Mouse (Mus musculus): ENCODE measurements at regions not wholly inside any gene's neighbourhood (a gene's known extent, or its start where the extent isn't known, plus 50 kb on each side); places are given as distances from the start of the nearest gene placed in this dataset.

- DNase-seq (ENCODE audit: low spot score) (no peak), ATAC-seq (ENCODE audit: low FRiP score, low read depth) (no peak)
- no peak overlapping the region for H3K9ac ChIP-seq (ENCODE audit: low read depth, low read length, severe bottlenecking)
- 42% methylated on average over 7 of the region's 7 CpGs for WGBS
- H3K36me3 ChIP-seq (ENCODE audit: control insufficient read depth, insufficient read depth, low read length) = no peaks in the 10 kb centered on the region
- H3K4me1 ChIP-seq (ENCODE audit: control insufficient read depth, insufficient read depth, low read length) = peaks cover 3% of the 10 kb centered on the region; the same call in 1 of the 2 replicates
- no peak for TF ChIP-seq POLR2A (IDR thresholded peaks at IDR 0.05; ENCODE audit: borderline replicate concordance, extremely low read depth, insufficient read depth, insufficient read length)
- H3K4me2 ChIP-seq (replicated peaks; ENCODE audit: low read depth, low read length, severe bottlenecking) = no peak overlapping the region
- H3K27me3 ChIP-seq (ENCODE audit: control insufficient read depth, insufficient read depth, low read length) = no peaks in the 10 kb centered on the region
- H3K4me3 ChIP-seq (replicated peaks; ENCODE audit: low read length) = no peak overlapping the region
- H3K9me3 ChIP-seq (ENCODE audit: control insufficient read depth, low read length) = no peaks in the 10 kb centered on the region
- H3K27ac ChIP-seq (replicated peaks; ENCODE audit: low read depth, low read length) = no peak overlapping the region
These were observed 90.2 kb downstream of the Sec23ip start for GRCm38 (mm10) chr7:128834894-128835293.

DNA sequence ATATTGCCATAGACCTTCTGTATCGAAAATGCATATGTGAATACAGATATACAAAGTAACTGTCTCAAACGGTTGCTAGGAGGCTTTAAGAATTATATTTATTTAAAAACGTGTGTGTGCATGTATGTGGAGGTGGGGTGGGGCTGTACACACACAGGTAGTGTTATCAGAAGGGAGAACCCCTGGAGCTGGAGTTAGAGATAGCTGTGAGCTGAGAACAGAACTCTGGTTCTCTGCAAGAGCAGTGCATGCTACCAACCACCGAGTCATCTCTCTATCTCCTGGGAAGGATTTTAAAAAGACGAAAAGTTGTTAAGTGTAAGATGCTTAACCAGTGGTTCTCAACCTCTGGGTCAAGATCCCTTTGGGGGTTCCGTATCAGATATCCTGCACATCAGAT is 91.7 kb downstream of the Sec23ip start:
- DNase-seq (ENCODE audit: low spot score) (no peak), ATAC-seq (ENCODE audit: low FRiP score, low read depth) (no peak)
- no peaks in the 10 kb centered on the region for H3K36me3 ChIP-seq (ENCODE audit: control insufficient read depth, insufficient read depth, low read length)
- H3K4me2 ChIP-seq (replicated peaks; ENCODE audit: low read depth, low read length, severe bottlenecking) = no peak overlapping the region
- TF ChIP-seq POLR2A (IDR thresholded peaks at IDR 0.05; ENCODE audit: borderline replicate concordance, extremely low read depth, insufficient read depth, insufficient read length) = no peak
- H3K27ac ChIP-seq (replicated peaks; ENCODE audit: low read depth, low read length) = no peak overlapping the region
- H3K4me1 ChIP-seq (ENCODE audit: control insufficient read depth, insufficient read depth, low read length) = peaks cover 3% of the 10 kb centered on the region; the same call in 1 of the 2 replicates
- H3K9ac ChIP-seq (ENCODE audit: low read depth, low read length, severe bottlenecking) = no peak overlapping the region
- H3K4me3 ChIP-seq (replicated peaks; ENCODE audit: low read length) = no peak overlapping the region
- WGBS = 77% methylated on average over 6 of the region's 6 CpGs
- H3K9me3 ChIP-seq (ENCODE audit: control insufficient read depth, low read length) = no peaks in the 10 kb centered on the region
- H3K27me3 ChIP-seq (ENCODE audit: control insufficient read depth, insufficient read depth, low read length) = no peaks in the 10 kb centered on the region

DNA sequence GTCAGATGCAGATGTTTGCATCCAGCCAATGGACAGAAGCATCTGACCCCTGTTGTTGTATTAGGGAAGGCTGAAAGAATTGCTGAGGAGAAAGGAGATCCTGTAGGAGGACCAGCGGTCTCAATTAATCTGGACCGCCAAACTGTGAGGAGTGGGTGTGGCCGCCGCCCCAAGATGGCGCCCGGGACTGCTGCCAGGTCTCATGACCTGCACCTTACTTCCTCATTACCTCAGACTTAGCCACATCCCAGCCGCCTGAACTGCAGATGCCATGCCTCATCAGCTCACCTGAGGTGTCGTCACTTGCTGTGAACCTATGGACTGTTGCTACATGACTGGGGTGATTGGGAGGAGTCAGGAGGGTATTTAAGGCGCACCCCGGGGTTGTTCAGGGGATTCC is 97.8 kb downstream of the Sec23ip start:
- Histone ChIP-seq H3K27me3 (ENCODE audit: control insufficient read depth, insufficient read depth, low read length) (no peaks in the 10 kb centered on the region), H3K36me3 (ENCODE audit: control insufficient read depth, insufficient read depth, low read length) (no peaks in the 10 kb centered on the region), H3K4me1 (ENCODE audit: control insufficient read depth, insufficient read depth, low read length) (no peaks in the 10 kb centered on the region), H3K4me3 (replicated peaks; ENCODE audit: low read length) (no peak overlapping the region), H3K9ac (ENCODE audit: low read depth, low read length, severe bottlenecking) (no peak overlapping the region), H3K9me3 (ENCODE audit: control insufficient read depth, low read length) (no peaks in the 10 kb centered on the region), H3K4me2 (replicated peaks; ENCODE audit: low read depth, low read length, severe bottlenecking) (no peak overlapping the region), H3K27ac (replicated peaks; ENCODE audit: low read depth, low read length) (no peak overlapping the region)
- DNase-seq (ENCODE audit: low spot score) (no peak), ATAC-seq (ENCODE audit: low FRiP score, low read depth) (no peak)
- WGBS = 90% methylated on average over 10 of the region's 10 CpGs
- no peak for TF ChIP-seq POLR2A (IDR thresholded peaks at IDR 0.05; ENCODE audit: borderline replicate concordance, extremely low read depth, insufficient read depth, insufficient read length)

GRCm38 (mm10) chr7:128843576-128843975 is 98.8 kb downstream of the Sec23ip start:
- Histone ChIP-seq H3K27me3 (ENCODE audit: control insufficient read depth, insufficient read depth, low read length) (no peaks in the 10 kb centered on the region), H3K36me3 (ENCODE audit: control insufficient read depth, insufficient read depth, low read length) (no peaks in the 10 kb centered on the region), H3K4me3 (replicated peaks; ENCODE audit: low read length) (no peak overlapping the region), H3K4me1 (ENCODE audit: control insufficient read depth, insufficient read depth, low read length) (no peaks in the 10 kb centered on the region), H3K4me2 (replicated peaks; ENCODE audit: low read depth, low read length, severe bottlenecking) (no peak overlapping the region), H3K9ac (ENCODE audit: low read depth, low read length, severe bottlenecking) (no peak overlapping the region), H3K9me3 (ENCODE audit: control insufficient read depth, low read length) (no peaks in the 10 kb centered on the region), H3K27ac (replicated peaks; ENCODE audit: low read depth, low read length) (no peak overlapping the region)
- DNase-seq (ENCODE audit: low spot score) (no peak), ATAC-seq (ENCODE audit: low FRiP score, low read depth) (no peak)
- 88% methylated on average over 9 of the region's 9 CpGs for WGBS
- TF ChIP-seq POLR2A (IDR thresholded peaks at IDR 0.05; ENCODE audit: borderline replicate concordance, extremely low read depth, insufficient read depth, insufficient read length) = no peak

DNA sequence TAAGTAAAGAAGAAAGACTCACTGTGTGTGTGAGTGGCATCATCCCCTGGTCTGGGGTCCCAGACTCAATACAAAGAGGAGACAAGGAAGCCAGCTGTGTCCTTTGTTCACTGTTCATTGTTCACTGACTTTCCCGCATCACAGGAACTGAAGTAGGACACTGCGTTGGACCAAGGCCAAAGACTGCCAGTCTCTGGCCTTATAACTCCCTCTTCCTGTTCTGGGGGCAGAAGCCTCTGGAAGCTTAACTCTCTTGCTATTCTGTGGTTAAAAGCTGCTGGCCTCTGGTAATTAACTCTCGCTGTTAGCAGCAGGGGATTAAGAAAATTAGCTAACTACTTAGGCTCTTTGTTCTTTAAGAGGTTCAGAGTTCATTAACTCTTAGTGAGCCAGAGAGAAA is 104.5 kb downstream of the Sec23ip start:
- Histone ChIP-seq H3K4me1 (ENCODE audit: control insufficient read depth, insufficient read depth, low read length) (no peaks in the 10 kb centered on the region), H3K27ac (replicated peaks; ENCODE audit: low read depth, low read length) (no peak overlapping the region), H3K9me3 (ENCODE audit: control insufficient read depth, low read length) (no peaks in the 10 kb centered on the region), H3K36me3 (ENCODE audit: control insufficient read depth, insufficient read depth, low read length) (no peaks in the 10 kb centered on the region), H3K4me2 (replicated peaks; ENCODE audit: low read depth, low read length, severe bottlenecking) (no peak overlapping the region), H3K27me3 (ENCODE audit: control insufficient read depth, insufficient read depth, low read length) (no peaks in the 10 kb centered on the region), H3K4me3 (replicated peaks; ENCODE audit: low read length) (no peak overlapping the region), H3K9ac (ENCODE audit: low read depth, low read length, severe bottlenecking) (no peak overlapping the region)
- TF ChIP-seq POLR2A (IDR thresholded peaks at IDR 0.05; ENCODE audit: borderline replicate concordance, extremely low read depth, insufficient read depth, insufficient read length) = no peak
- WGBS = 32% methylated on average over 3 of the region's 3 CpGs
- ATAC-seq (ENCODE audit: low FRiP score, low read depth) (no peak), DNase-seq (ENCODE audit: low spot score) (no peak)

DNA sequence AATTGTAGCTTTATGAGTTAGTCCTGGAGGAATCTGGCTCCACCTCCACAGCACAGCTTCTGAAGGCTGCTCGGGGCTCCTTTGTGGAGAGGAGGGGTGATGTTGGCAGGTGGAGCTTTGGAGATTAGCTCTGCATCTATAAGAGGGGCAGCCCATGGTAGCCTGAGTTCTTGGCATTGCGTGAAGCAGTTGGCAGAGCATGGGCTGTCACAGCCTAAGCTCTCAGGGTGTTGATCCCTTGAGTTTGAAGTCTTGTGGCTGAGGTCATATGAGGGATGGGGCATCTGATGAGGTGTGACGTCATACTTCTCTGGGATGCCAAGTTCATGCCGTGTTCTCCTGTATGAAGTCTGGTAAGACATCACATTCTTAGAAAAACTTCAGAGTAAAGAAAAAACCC is 109.5 kb downstream of the Sec23ip start:
- DNase-seq (ENCODE audit: low spot score) (no peak), ATAC-seq (ENCODE audit: low FRiP score, low read depth) (no peak)
- no peak for TF ChIP-seq POLR2A (IDR thresholded peaks at IDR 0.05; ENCODE audit: borderline replicate concordance, extremely low read depth, insufficient read depth, insufficient read length)
- Histone ChIP-seq H3K27me3 (ENCODE audit: control insufficient read depth, insufficient read depth, low read length) (no peaks in the 10 kb centered on the region), H3K4me3 (replicated peaks; ENCODE audit: low read length) (no peak overlapping the region), H3K9me3 (ENCODE audit: control insufficient read depth, low read length) (no peaks in the 10 kb centered on the region), H3K4me2 (replicated peaks; ENCODE audit: low read depth, low read length, severe bottlenecking) (no peak overlapping the region), H3K36me3 (ENCODE audit: control insufficient read depth, insufficient read depth, low read length) (no peaks in the 10 kb centered on the region), H3K27ac (replicated peaks; ENCODE audit: low read depth, low read length) (no peak overlapping the region), H3K9ac (ENCODE audit: low read depth, low read length, severe bottlenecking) (no peak overlapping the region), H3K4me1 (ENCODE audit: control insufficient read depth, insufficient read depth, low read length) (no peaks in the 10 kb centered on the region)
- 71% methylated on average over 4 of the region's 4 CpGs for WGBS
